ENCODE assay signal across 9 mouse cellular contexts in genomic region chr13:45976894-45977293, GRCm38 (mm10). TPM values are rescaled to one million over a fixed set of nuclear protein-coding genes. Genes with fewer than 3 reads are reported as not detected.
DNase-seq lines count a peak whose midpoint lies in the region; ATAC-seq lines count a peak whose summit lies in the region.
"Had no signal": no experiment of that assay in that cellular context is flagged by ENCODE, and none has a peak within 500 bp of the region (broad histone marks: within the 10 kb centered on the region; RNA-seq: fewer than 3 reads in every experiment).

No protein-coding gene starts in this region.

- H3K27me3 ChIP-seq in forebrain, embryonic 11.5 days (ENCODE audit: control insufficient read depth, insufficient read depth, low read length), result no peaks in the 10 kb centered on the region
- H3K27me3 ChIP-seq in forebrain, embryonic 15.5 days, result no peaks in the 10 kb centered on the region
- no peaks in the 10 kb centered on the region for H3K27me3 ChIP-seq in forebrain, embryonic 16.5 days (replicated peaks; ENCODE audit: control insufficient read depth, insufficient read depth, low read length)
- H3K27me3 ChIP-seq in kidney, embryonic 16.5 days (ENCODE audit: insufficient read depth, low read length), result no peaks in the 10 kb centered on the region
- H3K27me3 ChIP-seq: limb, embryonic 15.5 days had no signal

- DNase-seq in forebrain, embryonic 11.5 days (ENCODE audit: low spot score), result peak; percentile 71
- peak; percentile 85 for DNase-seq in 416B (ENCODE audit: low read depth)
- peak; percentile 38 to 45 for DNase-seq in adrenal gland, adult 18-20 months (ENCODE audit: low spot score in 2 of 2)
- peak; percentile 66 for DNase-seq in thymus, postnatal 4 days

- H3K9ac ChIP-seq in forebrain, embryonic 11.5 days (ENCODE audit: low read length), result no peak overlapping the region
- no peak overlapping the region for H3K9ac ChIP-seq in forebrain, embryonic 15.5 days (replicated peaks)
- H3K9ac ChIP-seq in forebrain, embryonic 16.5 days (replicated peaks; ENCODE audit: low read depth, low read length), result no peak overlapping the region
- H3K9ac ChIP-seq in kidney, embryonic 16.5 days (replicated peaks; ENCODE audit: low read length), result no peak overlapping the region
- H3K9ac ChIP-seq: limb, embryonic 15.5 days had no signal

- ATAC-seq in forebrain, embryonic 11.5 days (replicated peaks; ENCODE audit: low FRiP score), result no peak
- no peak for ATAC-seq in forebrain, embryonic 15.5 days (replicated peaks)
- 0 out of 2 replicates have a peak, but pooled peaks have one; percentile 10 for ATAC-seq in forebrain, embryonic 16.5 days
- peak; percentile 49 for ATAC-seq in kidney, embryonic 16.5 days (ENCODE audit: low FRiP score, low TSS enrichment)
- ATAC-seq in megakaryocyte progenitor cell, adult 5-6 weeks (replicated peaks; ENCODE audit: poor library complexity), result peak; percentile 100

- no peak overlapping the region for H3K27ac ChIP-seq in forebrain, embryonic 11.5 days (ENCODE audit: low read depth, low read length)
- H3K27ac ChIP-seq in forebrain, embryonic 15.5 days (replicated peaks), result no peak overlapping the region
- no peak overlapping the region for H3K27ac ChIP-seq in forebrain, embryonic 16.5 days (ENCODE audit: low read length)
- H3K27ac ChIP-seq in kidney, embryonic 16.5 days (ENCODE audit: low read length), result no peak overlapping the region
- H3K27ac ChIP-seq: limb, embryonic 15.5 days had no signal

- H3K4me1 ChIP-seq in forebrain, embryonic 11.5 days (replicated peaks; ENCODE audit: control insufficient read depth, insufficient read depth, low read length), result no peaks in the 10 kb centered on the region
- H3K4me1 ChIP-seq in forebrain, embryonic 15.5 days, result no peaks in the 10 kb centered on the region
- H3K4me1 ChIP-seq in forebrain, embryonic 16.5 days (replicated peaks; ENCODE audit: control insufficient read depth, insufficient read depth, low read length), result 0 out of 2 replicates have a peak, but pooled peaks cover 3% of the 10 kb centered on the region
- no peaks in the 10 kb centered on the region for H3K4me1 ChIP-seq in kidney, embryonic 16.5 days (ENCODE audit: insufficient read depth, low read length)

- WGBS in forebrain, embryonic 11.5 days, result 29% methylated on average over 1 of the region's 1 CpGs
- 29% methylated on average over 1 of the region's 1 CpGs for WGBS in forebrain, embryonic 15.5 days
- WGBS in forebrain, embryonic 16.5 days, result 21% methylated on average over 1 of the region's 1 CpGs
- 21% methylated on average over 1 of the region's 1 CpGs for WGBS in kidney, embryonic 16.5 days

- H3K4me3 ChIP-seq in forebrain, embryonic 11.5 days (ENCODE audit: low read depth, low read length), result no peak overlapping the region
- H3K4me3 ChIP-seq in forebrain, embryonic 15.5 days, result no peak overlapping the region
- H3K4me3 ChIP-seq in forebrain, embryonic 16.5 days (replicated peaks; ENCODE audit: low read length), result no peak overlapping the region
- H3K4me3 ChIP-seq in kidney, embryonic 16.5 days (ENCODE audit: low read length), result no peak overlapping the region
- H3K4me3 ChIP-seq: limb, embryonic 15.5 days had no signal

- no peaks in the 10 kb centered on the region for H3K9me3 ChIP-seq in forebrain, embryonic 11.5 days (ENCODE audit: control insufficient read depth, low read length)
- H3K9me3 ChIP-seq in forebrain, embryonic 15.5 days, result no peaks in the 10 kb centered on the region
- no peaks in the 10 kb centered on the region for H3K9me3 ChIP-seq in forebrain, embryonic 16.5 days (ENCODE audit: control insufficient read depth, low read length)
- H3K9me3 ChIP-seq in kidney, embryonic 16.5 days (ENCODE audit: low read length), result no peaks in the 10 kb centered on the region
- H3K9me3 ChIP-seq: limb, embryonic 15.5 days had no signal

- no peaks in the 10 kb centered on the region for H3K36me3 ChIP-seq in forebrain, embryonic 11.5 days (ENCODE audit: control insufficient read depth, insufficient read depth, low read length)
- H3K36me3 ChIP-seq in forebrain, embryonic 15.5 days, result no peaks in the 10 kb centered on the region
- no peaks in the 10 kb centered on the region for H3K36me3 ChIP-seq in forebrain, embryonic 16.5 days (ENCODE audit: control insufficient read depth, insufficient read depth)
- no peaks in the 10 kb centered on the region for H3K36me3 ChIP-seq in kidney, embryonic 16.5 days (ENCODE audit: insufficient read depth, low read length)
- H3K36me3 ChIP-seq: limb, embryonic 15.5 days had no signal

- H3K4me2 ChIP-seq in forebrain, embryonic 11.5 days (ENCODE audit: low read depth, low read length, severe bottlenecking), result no peak overlapping the region
- H3K4me2 ChIP-seq in forebrain, embryonic 15.5 days (replicated peaks), result no peak overlapping the region
- H3K4me2 ChIP-seq in forebrain, embryonic 16.5 days (ENCODE audit: low read length), result no peak overlapping the region
- no peak overlapping the region for H3K4me2 ChIP-seq in kidney, embryonic 16.5 days (replicated peaks; ENCODE audit: low read depth, low read length)
- H3K4me2 ChIP-seq: limb, embryonic 15.5 days had no signal

RNA-seq across cellular contexts. Expression of gene Atxn1, which starts 12.1 kb away (rescaled TPM):
- polyA plus RNA-seq in forebrain, embryonic 11.5 days (2014; fragmentation: Nextera tagmentation; extraction: Ambion mirVana), result 2.2 and 3.3 TPM in 2 replicates
- polyA plus RNA-seq in forebrain, embryonic 15.5 days (2015; fragmentation: Nextera tagmentation; extraction: Ambion mirVana), result 11.6 and 12.8 TPM in 2 replicates
- total RNA-seq in adrenal gland, adult 18-20 months (2021), result 10 to 100 TPM; 27.4 to 30.4 TPM
- polyA plus RNA-seq in forebrain, embryonic 16.5 days (2015; fragmentation: Nextera tagmentation; extraction: Ambion mirVana), result 12.1 and 15.3 TPM in 2 replicates
- polyA plus RNA-seq in kidney, embryonic 16.5 days (2015; fragmentation: Nextera tagmentation; extraction: Ambion mirVana), result 5.9 and 7.6 TPM in 2 replicates
- 16.8 and 22.6 TPM in 2 replicates for total RNA-seq in megakaryocyte progenitor cell, adult 5-6 weeks (2015)
- total RNA-seq in megakaryocyte progenitor cell, adult 5-6 weeks (2017), result 7.2 and 13.7 TPM in 2 replicates

Comparison
In these comparisons a context has a peak if more than half of its experiments do, and no peak if none do; other contexts are left out.
1. ATAC-seq: peak in forebrain, embryonic 16.5 days (single experiment), kidney, embryonic 16.5 days (single experiment) and megakaryocyte progenitor cell, adult 5-6 weeks (single experiment); none in forebrain, embryonic 11.5 days (single experiment) and forebrain, embryonic 15.5 days (single experiment).
2. Peak in every context shown above with its lines, with median percentiles within 50 percentile points of each other: DNase-seq.